Mouse (Mus musculus) midbrain, postnatal 0 days (tissue): ENCODE measurements at regions not wholly inside any gene's neighbourhood (a gene's known extent, or its start where the extent isn't known, plus 50 kb on each side); places are given as distances from the start of the nearest gene placed in this dataset.

Experiments used
- ATAC-seq: fragments of 200-750 bp; cut with Nextera tagmentation; 2 replicates; pipeline ENCODE4 v1.8.0; 2017; ENCODE audit warnings: moderate number of reproducible peaks, mild to moderate bottlenecking, moderate TSS enrichment, moderate library complexity; ENCODE audit not compliant: low FRiP score
- DNase-seq: peaks from one replicate; pipeline ENCODE4 v3.0.0-alpha.2; 2015; ENCODE audit warnings: low spot score
- H3K27ac ChIP-seq: fragments of 300-500 bp; sonication (generic); 2 replicates; pipeline ENCODE4 v1.5.1; 2014; ENCODE audit warnings: low read depth, mild to moderate bottlenecking, low read length, mixed read lengths
- H3K27me3 ChIP-seq: fragments of 300-500 bp; sonication (generic); 2 replicates; pipeline ENCODE4 v1.6.1; 2014; ENCODE audit warnings: low read length, control low read depth, mixed read lengths; ENCODE audit not compliant: insufficient read depth
- H3K36me3 ChIP-seq: fragments of 300-500 bp; sonication (generic); 2 replicates; pipeline ENCODE4 v1.6.1; 2014; ENCODE audit warnings: low read length, control low read depth, mixed read lengths; ENCODE audit not compliant: insufficient read depth
- H3K4me1 ChIP-seq: fragments of 300-500 bp; sonication (generic); 2 replicates; pipeline ENCODE4 v1.6.1; 2014; ENCODE audit warnings: mild to moderate bottlenecking, control low read depth, antibody characterized with exemption, low read length, mixed read lengths; ENCODE audit not compliant: insufficient read depth
- H3K4me2 ChIP-seq: fragments of 300-500 bp; sonication (generic); 2 replicates; pipeline ENCODE4 v1.6.1; 2014; ENCODE audit warnings: low read depth, mild to moderate bottlenecking, low read length, mixed read lengths; ENCODE audit not compliant: poor library complexity, severe bottlenecking
- H3K4me3 ChIP-seq: fragments of 300-500 bp; sonication (generic); 2 replicates; pipeline ENCODE4 v1.5.1; 2014; ENCODE audit warnings: low read depth, mild to moderate bottlenecking, low read length, moderate library complexity
- H3K9ac ChIP-seq: fragments of 300-500 bp; sonication (generic); replicated peaks from 2 replicates; pipeline ENCODE4 v1.6.1; 2014; ENCODE audit warnings: mild to moderate bottlenecking, low read length, moderate library complexity, mixed read lengths; ENCODE audit not compliant: poor library complexity, severe bottlenecking
- H3K9me3 ChIP-seq: fragments of 300-500 bp; sonication (generic); 2 replicates; pipeline ENCODE4 v1.6.1; 2016; ENCODE audit warnings: low read length, control low read depth
- CTCF ChIP-seq: IDR thresholded peaks from 2 replicates; pipeline ENCODE4 v1.5.1; 2016; ENCODE audit warnings: antibody characterized with exemption, mild to moderate bottlenecking
- WGBS: fragments of 180-500 bp; shearing (Covaris S2); extraction: QIAGEN DNeasy Blood & Tissue Kit; methylation state at CpG from one replicate; pipeline ENCODE4 v1.1.7; 2014; 5-methylcytosine and 5-hydroxymethylcytosine counted together

GRCm38 (mm10) chr15:96055361-96055760, 232.0 kb upstream of the Arid2 start:
- Histone ChIP-seq H3K9me3 (no peaks in the 10 kb centered on the region), H3K4me1 (no peaks in the 10 kb centered on the region), H3K4me2 (no peak overlapping the region), H3K9ac (no peak overlapping the region), H3K4me3 (no peak overlapping the region), H3K27ac (no peak overlapping the region), H3K36me3 (no peaks in the 10 kb centered on the region), H3K27me3 (no peaks in the 10 kb centered on the region)
- no peak for ATAC-seq
- DNase-seq, result peak; percentile 24
- 59% methylated on average over 10 of the region's 10 CpGs for WGBS
- TF ChIP-seq CTCF, result no peak

DNA sequence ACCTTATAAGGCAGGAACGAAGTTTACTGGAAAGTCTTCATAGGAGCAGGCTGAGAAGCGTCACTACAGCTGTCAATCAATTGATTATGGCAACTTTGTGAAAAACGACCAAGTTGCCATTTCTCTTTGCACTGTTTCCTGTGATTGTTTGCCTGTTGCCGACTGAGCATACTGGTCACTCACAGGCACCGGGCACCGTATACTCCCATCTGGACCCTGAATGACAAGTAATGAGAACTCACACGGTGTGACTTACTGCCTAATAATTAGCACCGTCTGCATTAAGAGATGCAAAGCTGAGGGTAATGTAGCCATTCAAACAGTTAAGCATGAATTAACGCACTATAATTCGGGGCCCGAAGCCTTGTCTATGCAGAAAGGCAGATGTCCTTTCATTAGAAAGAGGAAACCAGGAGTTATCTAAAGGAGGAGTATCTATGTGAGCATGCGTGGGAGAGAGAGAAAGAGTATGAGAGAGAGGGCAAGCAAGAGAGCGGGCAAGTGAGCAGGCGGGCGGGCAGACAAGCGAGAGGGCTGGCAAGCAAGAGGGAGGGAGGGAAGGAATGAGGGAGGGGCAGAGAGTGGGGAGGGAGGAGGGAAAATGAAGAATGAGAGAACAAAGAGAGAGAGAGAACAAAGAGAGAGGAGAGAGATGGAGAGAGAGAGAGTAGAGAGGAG, 231.4 kb upstream of the Arid2 start:
- whole genome bisulfite sequencing, result 69% methylated on average over 16 of the region's 16 CpGs
- Histone ChIP-seq H3K4me3 (no peak overlapping the region), H3K27me3 (no peaks in the 10 kb centered on the region), H3K9ac (no peak overlapping the region), H3K9me3 (no peaks in the 10 kb centered on the region), H3K27ac (no peak overlapping the region), H3K4me1 (no peaks in the 10 kb centered on the region), H3K36me3 (no peaks in the 10 kb centered on the region), H3K4me2 (no peak overlapping the region)
- DNase-seq, result no peak
- TF ChIP-seq CTCF, result no peak
- ATAC-seq, result no peak

DNA sequence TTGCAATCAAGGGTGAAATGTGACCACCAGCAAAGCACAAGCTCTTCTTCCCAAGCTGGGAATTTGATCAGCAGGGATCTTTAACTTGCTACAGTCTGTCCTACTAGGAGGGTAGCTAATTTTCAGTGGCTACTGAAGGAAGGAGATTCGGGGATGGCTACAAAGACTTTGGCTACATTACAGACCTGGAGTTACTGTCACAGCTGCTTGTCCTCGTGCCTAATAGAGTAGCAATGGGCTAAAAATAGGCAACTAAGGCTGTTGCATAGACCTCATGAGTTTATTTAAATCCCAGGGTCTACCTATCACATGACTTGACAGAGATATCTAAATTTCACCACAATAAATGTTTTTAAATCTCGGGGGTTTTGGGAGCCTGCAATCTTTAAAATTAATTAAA, 227.7 kb upstream of the Arid2 start:
- Histone ChIP-seq H3K9me3 (no peaks in the 10 kb centered on the region), H3K4me1 (no peaks in the 10 kb centered on the region), H3K27ac (no peak overlapping the region), H3K27me3 (no peaks in the 10 kb centered on the region), H3K9ac (no peak overlapping the region), H3K4me2 (no peak overlapping the region), H3K4me3 (no peak overlapping the region), H3K36me3 (no peaks in the 10 kb centered on the region)
- ATAC-seq (no peak), DNase-seq (peak; percentile 19)
- TF ChIP-seq CTCF, result no peak
- 74% methylated on average over 3 of the region's 3 CpGs for WGBS

GRCm38 (mm10) chr15:96064499-96065217, 222.7 kb upstream of the Arid2 start:
- H3K9me3 ChIP-seq, result no peaks in the 10 kb centered on the region
- TF ChIP-seq CTCF, result no peak
- DNase-seq (no peak), ATAC-seq (no peak)
- H3K27ac ChIP-seq, result no peak overlapping the region
- no peak overlapping the region for H3K9ac ChIP-seq
- no peak overlapping the region for H3K4me2 ChIP-seq
- H3K36me3 ChIP-seq, result no peaks in the 10 kb centered on the region
- no peaks in the 10 kb centered on the region for H3K27me3 ChIP-seq
- H3K4me3 ChIP-seq, result no peak overlapping the region
- no peaks in the 10 kb centered on the region for H3K4me1 ChIP-seq
- WGBS, result 81% methylated on average over 11 of the region's 11 CpGs

GRCm38 (mm10) chr15:96075615-96076014, 211.7 kb upstream of the Arid2 start:
- Histone ChIP-seq H3K4me3 (no peak overlapping the region), H3K9me3 (no peaks in the 10 kb centered on the region), H3K9ac (no peak overlapping the region), H3K4me1 (no peaks in the 10 kb centered on the region), H3K4me2 (no peak overlapping the region), H3K27ac (no peak overlapping the region), H3K36me3 (no peaks in the 10 kb centered on the region), H3K27me3 (no peaks in the 10 kb centered on the region)
- 83% methylated on average over 9 of the region's 9 CpGs for WGBS
- no peak for TF ChIP-seq CTCF
- no peak for ATAC-seq
- DNase-seq, result no peak

DNA sequence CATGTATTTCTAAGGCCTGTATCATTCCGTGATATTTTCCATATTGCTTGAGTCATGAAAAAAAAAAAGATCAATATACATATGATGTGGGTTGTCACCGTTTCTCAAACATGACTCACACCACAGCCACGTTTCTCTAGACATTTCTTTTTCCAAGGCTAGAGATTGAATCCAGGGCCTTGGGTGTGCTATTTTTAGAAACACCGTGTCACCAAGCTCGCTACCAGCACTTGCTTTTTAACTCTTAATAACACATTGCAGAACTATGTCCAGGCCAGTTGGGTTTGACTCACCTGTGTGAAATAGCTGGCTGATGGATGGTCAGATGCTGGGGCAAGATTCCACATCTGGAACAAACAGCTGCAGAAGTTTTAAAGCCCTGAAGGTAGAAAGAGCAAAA, 209.6 kb upstream of the Arid2 start:
- 75% methylated on average over 5 of the region's 5 CpGs for WGBS
- H3K9ac ChIP-seq, result no peak overlapping the region

More for the DNA sequence above, 209.6 kb upstream of the Arid2 start:
- H3K4me3 ChIP-seq, result no peak overlapping the region
- no peak for ATAC-seq
- H3K9me3 ChIP-seq, result no peaks in the 10 kb centered on the region
- no peaks in the 10 kb centered on the region for H3K36me3 ChIP-seq
- DNase-seq, result peak; percentile 9
- H3K4me1 ChIP-seq, result no peaks in the 10 kb centered on the region
- no peaks in the 10 kb centered on the region for H3K27me3 ChIP-seq
- no peak for TF ChIP-seq CTCF
- H3K27ac ChIP-seq, result no peak overlapping the region
- no peak overlapping the region for H3K4me2 ChIP-seq
